Mouse (Mus musculus) CH12.LX (cell line): ENCODE data around the gene 1700123O20Rik. TPM values are rescaled to one million over a fixed set of nuclear protein-coding genes. Genes with fewer than 3 reads are reported as not detected.

Experiments used
- DNase-seq: peaks from one replicate; pipeline ENCODE4 v3.0.0-alpha.2; 2013; ENCODE audit errors: extremely low read depth
- H3K27ac ChIP-seq: 2 replicates; pipeline ENCODE4 v1.5.1; 2012; ENCODE audit warnings: low read depth, mild to moderate bottlenecking, control low read depth, moderate library complexity; ENCODE audit not compliant: insufficient read depth
- H3K27me3 ChIP-seq: replicated peaks from 2 replicates; pipeline ENCODE3; 2012; ENCODE audit warnings: inconsistent platforms
- H3K36me3 ChIP-seq, 2 experiments: replicated peaks in 1 of 2; 2 replicates each; pipeline versions ENCODE3 to v1.6.1; 2012; ENCODE audit warnings: inconsistent platforms in 1 of 2, low read length in 1 of 2, mild to moderate bottlenecking in 1 of 2, mixed read lengths in 1 of 2, moderate library complexity in 1 of 2; ENCODE audit not compliant: control insufficient read depth in 1 of 2, insufficient read depth in 1 of 2
- H3K4me1 ChIP-seq, 2 experiments: 2 replicates each; pipeline ENCODE4 v1.6.1; 2012; ENCODE audit warnings: inconsistent platforms in 1 of 2, moderate library complexity in 1 of 2; ENCODE audit not compliant: insufficient read depth in 2 of 2, control insufficient read depth in 1 of 2
- H3K4me2 ChIP-seq: 2 replicates; pipeline ENCODE4 v1.6.1; 2012; ENCODE audit warnings: low read depth, mild to moderate bottlenecking, control low read depth; ENCODE audit not compliant: poor library complexity, insufficient read depth, severe bottlenecking
- H3K4me3 ChIP-seq, 3 experiments: fragments of 150-350 bp in 1 of 3; sonication (generic) in 1 of 3; replicated peaks in 1 of 3; 2 replicates each; pipeline versions ENCODE3 to v1.5.1; 2011 to 2012; ENCODE audit warnings: low read depth in 2 of 3, low read length in 2 of 3, mild to moderate bottlenecking in 2 of 3, moderate library complexity in 2 of 3, control low read depth in 1 of 3, improper control_type of control experiment in 1 of 3, inconsistent platforms in 1 of 3, mixed read lengths in 1 of 3; ENCODE audit not compliant: poor library complexity in 1 of 3
- H3K79me2 ChIP-seq: replicated peaks from 2 replicates; pipeline ENCODE4 v1.6.1; 2012; ENCODE audit warnings: mild to moderate bottlenecking, moderate library complexity; ENCODE audit not compliant: control insufficient read depth, poor library complexity, insufficient read depth, severe bottlenecking; ENCODE audit errors: extremely low read depth
- H3K9ac ChIP-seq: 2 replicates; pipeline ENCODE4 v1.6.1; 2012; ENCODE audit warnings: low read depth, mild to moderate bottlenecking, control low read depth, moderate library complexity; ENCODE audit not compliant: insufficient read depth
- H3K9me3 ChIP-seq: replicated peaks from 2 replicates; pipeline ENCODE3; 2012; ENCODE audit warnings: low read length, inconsistent platforms, mixed read lengths
- ELF1 ChIP-seq: IDR thresholded peaks from 2 replicates; pipeline ENCODE4 v1.6.1; 2014; ENCODE audit warnings: low read depth, mild to moderate bottlenecking, inconsistent platforms, low read length, improper control_type of control experiment
- MAFK ChIP-seq: IDR thresholded peaks from 2 replicates; pipeline ENCODE4 v1.6.1; 2011; ENCODE audit warnings: low read length, improper control_type of control experiment; ENCODE audit not compliant: insufficient replicate concordance
- MAZ ChIP-seq: IDR thresholded peaks from 2 replicates; pipeline ENCODE4 v1.6.1; 2012; ENCODE audit warnings: low read depth, mild to moderate bottlenecking, inconsistent platforms, low read length, improper control_type of control experiment, moderate library complexity
- MEF2A ChIP-seq: IDR thresholded peaks from 2 replicates; pipeline ENCODE4 v1.6.1; 2014; ENCODE audit warnings: low read depth, mild to moderate bottlenecking, inconsistent platforms, low read length, improper control_type of control experiment, borderline replicate concordance
- RAD21 ChIP-seq: IDR thresholded peaks from 2 replicates; pipeline ENCODE4 v1.6.1; 2011; ENCODE audit warnings: low read depth, mild to moderate bottlenecking, low read length, improper control_type of control experiment, moderate library complexity
- SMC3 ChIP-seq: IDR thresholded peaks from 2 replicates; pipeline ENCODE4 v1.6.1; 2011; ENCODE audit warnings: low read depth, low read length, improper control_type of control experiment
- UBTF ChIP-seq: IDR thresholded peaks from 2 replicates; pipeline ENCODE4 v1.6.1; 2012; ENCODE audit warnings: low read depth, mild to moderate bottlenecking, inconsistent platforms, low read length, improper control_type of control experiment, moderate library complexity
- ZC3H11A ChIP-seq: IDR thresholded peaks from 2 replicates; pipeline ENCODE4 v1.6.1; 2012; ENCODE audit warnings: low read depth, mild to moderate bottlenecking, inconsistent platforms, low read length, improper control_type of control experiment
- ZKSCAN1 ChIP-seq: IDR thresholded peaks from 2 replicates; pipeline ENCODE4 v1.6.1; 2012; ENCODE audit warnings: low read depth, inconsistent platforms, low read length, improper control_type of control experiment, borderline replicate concordance
- ZMIZ1 ChIP-seq: IDR thresholded peaks from 2 replicates; pipeline ENCODE4 v1.6.1; 2012; ENCODE audit warnings: low read depth, mild to moderate bottlenecking, inconsistent platforms, low read length, improper control_type of control experiment
- dilution Hi-C: fragments of 300-500 bp; cut with MboI; formaldehyde crosslinking; loops from 2 replicates; pipeline ENCODE4 v1.14.3; 2020; ENCODE audit warnings: low sequenced_read_pairs; ENCODE audit not compliant: extremely low pct_unique_long_range_greater_than_20kb, extremely low pct_ligation_motif_present
- in situ Hi-C: fragments of 300-500 bp; cut with MboI; formaldehyde crosslinking; loops from 3 replicates; pipeline ENCODE4 v1.14.3; 2019; ENCODE audit warnings: low sequenced_read_pairs, low pct_ligation_motif_present, low pct_unique_long_range_greater_than_20kb, mixed read lengths
- polyA plus RNA-seq: library from polyadenylated mRNA; unstranded; fragments of >175 nt; gene quantifications from 2 replicates; pipeline ENCODE4 v1.2.1, GENCODE M21; 2012; ENCODE audit warnings: low read depth; ENCODE audit not compliant: insufficient read length
- total RNA-seq, 2 experiments: library from RNA; depleted of rRNA; stranded (reverse); fragments of 300-350 nt in 1 of 2; fragments of >200 nt in 1 of 2; gene quantifications; 2 replicates each; pipeline ENCODE4 v1.2.3; 2012 to 2014

The 1700123O20Rik gene
- total and polyA plus RNA-seq, 3 experiments: 33.1 to 60.7 (median 59.1) TPM

GRCm38 (mm10) chr14:54736555-54737552, 50.8 kb downstream of the 1700123O20Rik start:
- Histone ChIP-seq H3K9ac (no peak overlapping the region), H3K4me1 (no peaks in the 10 kb centered on the region), H3K9me3 (no peaks in the 10 kb centered on the region), H3K4me2 (no peak overlapping the region), H3K36me3 (no peaks in the 10 kb centered on the region), H3K27ac (no peak overlapping the region), H3K27me3 (peaks cover 1% of the 10 kb centered on the region), H3K4me3 (no peak overlapping the region), H3K79me2 (no peaks in the 10 kb centered on the region)
- DNase-seq: no peak
- TF ChIP-seq MAFK (no peak), SMC3 (no peak), ZMIZ1 (no peak), ZC3H11A (no peak), ZKSCAN1 (no peak), MAZ (no peak), UBTF (no peak), MEF2A (no peak), ELF1 (no peak)
- in situ Hi-C loops (loop anchor here (5.0 kb wide), 1 partner anchor 35 kb away; no protein-coding TSS in a partner anchor), dilution Hi-C loops (no loop called here)

DNA sequence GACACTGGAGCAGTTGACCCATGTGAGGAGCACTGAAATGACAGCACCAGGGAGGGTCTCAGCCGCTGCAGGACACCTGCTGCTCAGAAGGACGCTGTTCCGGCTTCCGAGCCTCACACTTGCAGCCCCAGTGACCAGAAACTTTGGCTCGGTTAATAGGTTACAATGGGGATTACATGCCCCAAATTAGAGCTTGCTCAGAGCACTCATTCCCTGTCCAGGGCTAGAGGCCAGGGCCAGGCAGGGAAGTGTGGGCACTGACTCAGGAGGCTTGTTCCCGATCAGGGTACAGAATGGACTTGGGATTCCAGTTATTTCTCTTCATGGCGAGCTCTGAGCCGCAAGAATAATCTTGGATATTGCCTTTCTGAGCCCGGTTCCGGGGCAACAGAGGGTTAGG, 51.6 kb downstream of the 1700123O20Rik start:
- Histone ChIP-seq H3K27ac (no peak overlapping the region), H3K9me3 (no peaks in the 10 kb centered on the region), H3K79me2 (no peaks in the 10 kb centered on the region), H3K4me2 (no peak overlapping the region), H3K27me3 (no peaks in the 10 kb centered on the region), H3K36me3 (no peaks in the 10 kb centered on the region), H3K4me1 (no peaks in the 10 kb centered on the region), H3K9ac (no peak overlapping the region), H3K4me3 (no peak overlapping the region)
- in situ Hi-C loops (loop anchor here (5.0 kb wide), 1 partner anchor 35 kb away; no protein-coding TSS in a partner anchor), dilution Hi-C loops (no loop called here)
- TF ChIP-seq RAD21 (no peak), SMC3 (no peak), MEF2A (no peak)
- DNase-seq: no peak

Other genes starting within 250 kb of the 1700123O20Rik start
Only the 20 nearest of the 23 such genes appear.
- 51.4 and 60.0 TPM in 2 replicates for gene Lrp10, start 222.1 kb upstream of the 1700123O20Rik start, total RNA-seq (2012; rRNA removed)
- gene Lrp10, start 222.1 kb upstream of the 1700123O20Rik start, total RNA-seq (2014; rRNA removed): 27.9 and 28.7 TPM in 2 replicates
- 64.1 and 79.8 TPM in 2 replicates for gene Lrp10, start 222.1 kb upstream of the 1700123O20Rik start, polyA plus RNA-seq
- 0.08 and 0.29 TPM in 2 replicates for gene Rem2, start 210.1 kb upstream of the 1700123O20Rik start, total RNA-seq (2012; rRNA removed)
- gene Rem2, start 210.1 kb upstream of the 1700123O20Rik start, total RNA-seq (2014; rRNA removed): not detected in 2 replicates
- 0.18 TPM in 1 of 2 replicates, not detected in the other for gene Rem2, start 210.1 kb upstream of the 1700123O20Rik start, polyA plus RNA-seq
- gene Prmt5, start 168.7 kb upstream of the 1700123O20Rik start, total RNA-seq (2012; rRNA removed): 157 and 159 TPM in 2 replicates
- 106 and 110 TPM in 2 replicates for gene Prmt5, start 168.7 kb upstream of the 1700123O20Rik start, total RNA-seq (2014; rRNA removed)
- 185 and 206 TPM in 2 replicates for gene Prmt5, start 168.7 kb upstream of the 1700123O20Rik start, polyA plus RNA-seq
- gene Haus4, start 131.6 kb upstream of the 1700123O20Rik start, total RNA-seq (2012; rRNA removed): 65.5 and 71.8 TPM in 2 replicates
- gene Haus4, start 131.6 kb upstream of the 1700123O20Rik start, total RNA-seq (2014; rRNA removed): 88.6 and 94.3 TPM in 2 replicates
- 109 and 116 TPM in 2 replicates for gene Haus4, start 131.6 kb upstream of the 1700123O20Rik start, polyA plus RNA-seq
- 0.13 TPM in 1 of 2 replicates, not detected in the other for gene Ajuba, start 108.7 kb upstream of the 1700123O20Rik start, total RNA-seq (2012; rRNA removed)
- 0.09 TPM in 1 of 2 replicates, not detected in the other for gene Ajuba, start 108.7 kb upstream of the 1700123O20Rik start, total RNA-seq (2014; rRNA removed)
- 0.18 and 0.34 TPM in 2 replicates for gene Ajuba, start 108.7 kb upstream of the 1700123O20Rik start, polyA plus RNA-seq
- 2.9 and 3.6 TPM in 2 replicates for gene 4931414P19Rik, start 80.2 kb upstream of the 1700123O20Rik start, total RNA-seq (2012; rRNA removed)
- gene 4931414P19Rik, start 80.2 kb upstream of the 1700123O20Rik start, total RNA-seq (2014; rRNA removed): 1.5 TPM in 2 replicates
- 2.7 and 3.8 TPM in 2 replicates for gene 4931414P19Rik, start 80.2 kb upstream of the 1700123O20Rik start, polyA plus RNA-seq
- 411 and 418 TPM in 2 replicates for gene Psmb5, start 68.2 kb upstream of the 1700123O20Rik start, total RNA-seq (2012; rRNA removed)
- 416 and 455 TPM in 2 replicates for gene Psmb5, start 68.2 kb upstream of the 1700123O20Rik start, total RNA-seq (2014; rRNA removed)
- 299 and 371 TPM in 2 replicates for gene Psmb5, start 68.2 kb upstream of the 1700123O20Rik start, polyA plus RNA-seq
- not detected in 2 replicates for gene Psmb11, start 64.8 kb upstream of the 1700123O20Rik start, total RNA-seq (2012; rRNA removed)
- gene Psmb11, start 64.8 kb upstream of the 1700123O20Rik start, total RNA-seq (2014; rRNA removed): not detected in 2 replicates
- not detected in 2 replicates for gene Psmb11, start 64.8 kb upstream of the 1700123O20Rik start, polyA plus RNA-seq
- gene Gm17606, start 45.3 kb upstream of the 1700123O20Rik start, total RNA-seq (2012; rRNA removed): not detected in 2 replicates
- not detected in 2 replicates for gene Gm17606, start 45.3 kb upstream of the 1700123O20Rik start, total RNA-seq (2014; rRNA removed)
- gene Gm17606, start 45.3 kb upstream of the 1700123O20Rik start, polyA plus RNA-seq: 1.9 and 2.5 TPM in 2 replicates
- gene Cdh24, start 44.9 kb upstream of the 1700123O20Rik start, total RNA-seq (2012; rRNA removed): 1.5 and 1.6 TPM in 2 replicates
- gene Cdh24, start 44.9 kb upstream of the 1700123O20Rik start, total RNA-seq (2014; rRNA removed): 1.0 and 1.2 TPM in 2 replicates
- 4.9 and 5.4 TPM in 2 replicates for gene Cdh24, start 44.9 kb upstream of the 1700123O20Rik start, polyA plus RNA-seq
- 118 and 148 TPM in 2 replicates for gene Acin1, start 715 bp downstream of the 1700123O20Rik start, total RNA-seq (2012; rRNA removed)
- 74.0 and 85.6 TPM in 2 replicates for gene Acin1, start 715 bp downstream of the 1700123O20Rik start, total RNA-seq (2014; rRNA removed)
- gene Acin1, start 715 bp downstream of the 1700123O20Rik start, polyA plus RNA-seq: 324 and 364 TPM in 2 replicates
- gene Gm29776, start 12.6 kb downstream of the 1700123O20Rik start, total RNA-seq (2012; rRNA removed): not detected in 2 replicates
- not detected in 2 replicates for gene Gm29776, start 12.6 kb downstream of the 1700123O20Rik start, total RNA-seq (2014; rRNA removed)
- not detected in 2 replicates for gene Gm29776, start 12.6 kb downstream of the 1700123O20Rik start, polyA plus RNA-seq
- gene Cebpe, start 26.0 kb downstream of the 1700123O20Rik start, total RNA-seq (2012; rRNA removed): 0.34 TPM in 1 of 2 replicates, not detected in the other
- gene Cebpe, start 26.0 kb downstream of the 1700123O20Rik start, total RNA-seq (2014; rRNA removed): not detected in 2 replicates
- 0.46 TPM in 1 of 2 replicates, not detected in the other for gene Cebpe, start 26.0 kb downstream of the 1700123O20Rik start, polyA plus RNA-seq
- 0.08 and 0.13 TPM in 2 replicates for gene Slc7a8, start 95.7 kb downstream of the 1700123O20Rik start, total RNA-seq (2012; rRNA removed)
- not detected in 2 replicates for gene Slc7a8, start 95.7 kb downstream of the 1700123O20Rik start, total RNA-seq (2014; rRNA removed)
- gene Slc7a8, start 95.7 kb downstream of the 1700123O20Rik start, polyA plus RNA-seq: 0.16 and 0.17 TPM in 2 replicates
- not detected in 2 replicates for gene Rnf212b, start 127.9 kb downstream of the 1700123O20Rik start, total RNA-seq (2012; rRNA removed)
- gene Rnf212b, start 127.9 kb downstream of the 1700123O20Rik start, total RNA-seq (2014; rRNA removed): not detected in 2 replicates
- gene Rnf212b, start 127.9 kb downstream of the 1700123O20Rik start, polyA plus RNA-seq: not detected in 2 replicates
- 2.3 and 3.7 TPM in 2 replicates for gene Homez, start 184.7 kb downstream of the 1700123O20Rik start, total RNA-seq (2012; rRNA removed)
- 3.5 TPM in 2 replicates for gene Homez, start 184.7 kb downstream of the 1700123O20Rik start, total RNA-seq (2014; rRNA removed)
- gene Homez, start 184.7 kb downstream of the 1700123O20Rik start, polyA plus RNA-seq: 2.3 and 7.2 TPM in 2 replicates
- 1.3 and 1.6 TPM in 2 replicates for gene Ppp1r3e, start 191.3 kb downstream of the 1700123O20Rik start, total RNA-seq (2012; rRNA removed)
- 0.51 and 0.55 TPM in 2 replicates for gene Ppp1r3e, start 191.3 kb downstream of the 1700123O20Rik start, total RNA-seq (2014; rRNA removed)
- 1.2 and 1.4 TPM in 2 replicates for gene Ppp1r3e, start 191.3 kb downstream of the 1700123O20Rik start, polyA plus RNA-seq
- 4.8 and 6.2 TPM in 2 replicates for gene Bcl2l2, start 197.2 kb downstream of the 1700123O20Rik start, total RNA-seq (2012; rRNA removed)
- gene Bcl2l2, start 197.2 kb downstream of the 1700123O20Rik start, total RNA-seq (2014; rRNA removed): 0.32 and 0.50 TPM in 2 replicates
- 0.46 and 0.76 TPM in 2 replicates for gene Bcl2l2, start 197.2 kb downstream of the 1700123O20Rik start, polyA plus RNA-seq
- gene Gm20521, start 197.2 kb downstream of the 1700123O20Rik start, total RNA-seq (2012; rRNA removed): 0.13 TPM in 1 of 2 replicates, not detected in the other
- gene Gm20521, start 197.2 kb downstream of the 1700123O20Rik start, total RNA-seq (2014; rRNA removed): not detected in 2 replicates
- gene Gm20521, start 197.2 kb downstream of the 1700123O20Rik start, polyA plus RNA-seq: not detected in 2 replicates
- gene Pabpn1, start 206.3 kb downstream of the 1700123O20Rik start, total RNA-seq (2012; rRNA removed): 56.8 and 73.7 TPM in 2 replicates
- gene Pabpn1, start 206.3 kb downstream of the 1700123O20Rik start, total RNA-seq (2014; rRNA removed): 85.5 and 88.0 TPM in 2 replicates
- 275 and 302 TPM in 2 replicates for gene Pabpn1, start 206.3 kb downstream of the 1700123O20Rik start, polyA plus RNA-seq